Mouse (Mus musculus) hindbrain, postnatal 0 days (tissue): Measurements from ENCODE around the gene Gm11214. TPM values are rescaled to one million over a fixed set of nuclear protein-coding genes. Genes with fewer than 3 reads are reported as not detected.

Experiments
- ATAC-seq: fragments of 200-750 bp; cut with Nextera tagmentation; 2 replicates; pipeline ENCODE4 v1.8.0; 2017; ENCODE audit warnings: mild to moderate bottlenecking, moderate TSS enrichment, moderate library complexity
- DNase-seq: peaks from one replicate; pipeline ENCODE4 v3.0.0-alpha.2; 2015; ENCODE audit warnings: low spot score
- H3K27ac ChIP-seq: fragments of 300-500 bp; sonication (generic); 2 replicates; pipeline ENCODE4 v1.5.1; 2014; ENCODE audit warnings: mild to moderate bottlenecking
- H3K27me3 ChIP-seq: fragments of 300-500 bp; sonication (generic); 2 replicates; pipeline ENCODE4 v1.6.1; 2014; ENCODE audit warnings: low read length, mixed read lengths; ENCODE audit not compliant: insufficient read depth
- H3K36me3 ChIP-seq: fragments of 300-500 bp; sonication (generic); 2 replicates; pipeline ENCODE4 v1.6.1; 2014; ENCODE audit warnings: low read length, mixed read lengths; ENCODE audit not compliant: insufficient read depth
- H3K4me1 ChIP-seq: fragments of 300-500 bp; sonication (generic); 2 replicates; pipeline ENCODE4 v1.6.1; 2014; ENCODE audit warnings: antibody characterized with exemption, low read length, mixed read lengths; ENCODE audit not compliant: insufficient read depth
- H3K4me2 ChIP-seq: fragments of 300-500 bp; sonication (generic); 2 replicates; pipeline ENCODE4 v1.6.1; 2014; ENCODE audit warnings: low read depth, mild to moderate bottlenecking, low read length, moderate library complexity, mixed read lengths
- H3K4me3 ChIP-seq: fragments of 300-500 bp; sonication (generic); 2 replicates; pipeline ENCODE4 v1.5.1; 2014; ENCODE audit warnings: low read length
- H3K9ac ChIP-seq: fragments of 300-500 bp; sonication (generic); replicated peaks from 2 replicates; pipeline ENCODE4 v1.6.1; 2014; ENCODE audit warnings: mild to moderate bottlenecking, low read length, moderate library complexity, mixed read lengths
- H3K9me3 ChIP-seq: fragments of 300-500 bp; sonication (generic); 2 replicates; pipeline ENCODE4 v1.6.1; 2016; ENCODE audit warnings: low read length, mixed read lengths
- CTCF ChIP-seq: IDR thresholded peaks from 2 replicates; pipeline ENCODE4 v1.5.1; 2016; ENCODE audit warnings: antibody characterized with exemption, control low read depth, low read depth
- WGBS: fragments of 180-500 bp; shearing (Covaris S2); extraction: QIAGEN DNeasy Blood & Tissue Kit; methylation state at CpG from one replicate; pipeline ENCODE4 v1.1.7; 2014; 5-methylcytosine and 5-hydroxymethylcytosine counted together
- polyA plus RNA-seq: library from polyadenylated mRNA; unstranded; fragments of >200 nt; fragmentation: Nextera tagmentation; extraction: Ambion mirVana; gene quantifications from 2 replicates; pipeline ENCODE4 v1.2.1, GENCODE M21; 2015
- total RNA-seq: library from RNA; depleted of rRNA; stranded (reverse); fragments of >200 nt; gene quantifications from 2 replicates; pipeline ENCODE4 v1.2.3, GENCODE M21; 2014

Gene Gm11214
- total and polyA plus RNA-seq, 2 experiments from 2014 or later: not detected

- H3K4me1 ChIP-seq: no peaks in the 10 kb centered on the region
- no peaks in the 10 kb centered on the region for H3K27me3 ChIP-seq
- WGBS: 40% methylated on average over 7 of the region's 7 CpGs
- peak; percentile 77 for DNase-seq
- TF ChIP-seq CTCF: no peak
- H3K4me3 ChIP-seq: no peak overlapping the region
- peak; percentile 80 for ATAC-seq
- H3K27ac ChIP-seq: no peak overlapping the region
- no peak overlapping the region for H3K4me2 ChIP-seq
- no peaks in the 10 kb centered on the region for H3K9me3 ChIP-seq
- no peak overlapping the region for H3K9ac ChIP-seq
- no peaks in the 10 kb centered on the region for H3K36me3 ChIP-seq
These were observed 2.6 kb upstream of the Gm11214 start for GRCm38 (mm10) chr4:63665738-63666137.

DNA sequence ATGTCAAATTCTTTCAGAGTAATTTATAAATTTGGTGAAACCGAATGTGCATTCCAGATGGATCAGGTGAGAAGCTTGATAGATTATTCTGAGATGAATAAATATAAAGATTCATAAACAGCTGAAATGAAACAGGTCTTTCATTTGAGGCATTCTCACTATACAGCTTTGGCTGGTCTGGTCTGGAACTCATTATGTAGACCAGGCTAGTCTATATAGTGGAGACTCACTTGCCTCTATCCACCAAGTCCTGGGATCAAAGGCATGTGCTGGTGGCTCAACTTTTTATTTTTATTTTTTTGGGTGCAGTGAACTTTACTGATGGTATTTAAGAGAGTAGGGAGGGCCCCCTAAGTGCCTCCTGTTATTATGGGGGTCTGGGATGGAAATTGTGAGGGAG is 1.3 kb downstream of the Gm11214 start:
- Histone ChIP-seq H3K36me3 (no peaks in the 10 kb centered on the region), H3K27me3 (no peaks in the 10 kb centered on the region), H3K9me3 (no peaks in the 10 kb centered on the region), H3K27ac (no peak overlapping the region), H3K9ac (no peak overlapping the region), H3K4me3 (no peak overlapping the region), H3K4me1 (no peaks in the 10 kb centered on the region), H3K4me2 (no peak overlapping the region)
- ATAC-seq (no peak), DNase-seq (no peak)
- no peak for TF ChIP-seq CTCF
- WGBS: 34% methylated on average over 1 of the region's 1 CpGs

GRCm38 (mm10) chr4:63661426-63661825 is 1.8 kb downstream of the Gm11214 start:
- DNase-seq (peak; percentile 17), ATAC-seq (no peak)
- Histone ChIP-seq H3K9ac (no peak overlapping the region), H3K27me3 (no peaks in the 10 kb centered on the region), H3K27ac (no peak overlapping the region), H3K4me3 (no peak overlapping the region), H3K36me3 (no peaks in the 10 kb centered on the region), H3K4me2 (no peak overlapping the region), H3K9me3 (no peaks in the 10 kb centered on the region), H3K4me1 (no peaks in the 10 kb centered on the region)
- WGBS: 36% methylated on average over 1 of the region's 1 CpGs
- no peak for TF ChIP-seq CTCF

DNA sequence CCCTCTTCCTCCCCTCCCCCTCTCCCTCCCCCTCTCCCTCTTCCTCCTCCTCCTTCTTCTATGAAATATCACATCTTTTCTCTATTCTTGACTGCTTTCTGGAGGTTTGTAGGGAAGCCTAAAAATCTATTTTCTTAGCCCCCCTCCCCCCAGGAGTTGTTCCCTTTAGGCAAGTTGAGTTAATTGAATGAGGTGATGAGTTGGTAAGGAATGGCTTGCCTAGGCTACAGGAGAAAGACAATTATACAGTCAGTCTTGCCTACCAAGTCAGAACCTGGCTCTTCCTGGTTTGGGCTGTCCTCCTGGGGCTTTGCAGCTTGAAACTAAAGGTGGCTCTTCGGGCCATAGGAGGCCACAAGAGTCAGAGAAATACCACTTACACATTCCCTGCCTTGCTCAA is 3.4 kb downstream of the Gm11214 start:
- no peak for ATAC-seq
- H3K27ac ChIP-seq: no peak overlapping the region
- no peaks in the 10 kb centered on the region for H3K27me3 ChIP-seq
- no peaks in the 10 kb centered on the region for H3K9me3 ChIP-seq
- no peak for TF ChIP-seq CTCF
- no peak for DNase-seq
- H3K4me3 ChIP-seq: no peak overlapping the region
- 93% methylated on average over 1 of the region's 1 CpGs for WGBS
- H3K4me2 ChIP-seq: no peak overlapping the region
- no peak overlapping the region for H3K9ac ChIP-seq
- H3K4me1 ChIP-seq: no peaks in the 10 kb centered on the region
- H3K36me3 ChIP-seq: no peaks in the 10 kb centered on the region

DNA sequence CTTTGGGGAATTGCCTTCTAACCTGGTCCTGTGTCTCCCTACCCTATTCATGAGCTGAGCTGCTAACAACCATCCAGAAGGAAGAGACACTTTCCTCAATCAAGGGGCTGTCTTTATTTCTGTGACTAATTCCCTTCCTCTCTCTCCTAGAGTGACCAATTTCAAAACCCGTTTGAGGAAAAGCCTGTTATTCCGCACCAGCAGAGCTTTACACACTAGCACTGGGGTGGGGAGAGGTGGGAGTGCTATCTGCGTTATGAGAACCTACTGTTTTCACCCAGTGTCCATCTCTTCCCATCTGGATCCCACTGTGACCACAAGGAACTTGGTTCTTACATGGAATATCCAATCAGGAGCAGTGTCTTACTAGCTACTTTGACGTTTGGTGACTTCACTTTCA is 4.1 kb downstream of the Gm11214 start:
- TF ChIP-seq CTCF: no peak
- DNase-seq (no peak), ATAC-seq (no peak)
- Histone ChIP-seq H3K27ac (no peak overlapping the region), H3K9ac (no peak overlapping the region), H3K4me2 (no peak overlapping the region), H3K4me3 (no peak overlapping the region), H3K9me3 (no peaks in the 10 kb centered on the region), H3K27me3 (no peaks in the 10 kb centered on the region), H3K4me1 (no peaks in the 10 kb centered on the region), H3K36me3 (no peaks in the 10 kb centered on the region)
- WGBS: 31% methylated on average over 4 of the region's 4 CpGs

- Histone ChIP-seq H3K27ac (no peak overlapping the region), H3K9ac (no peak overlapping the region), H3K27me3 (no peaks in the 10 kb centered on the region), H3K4me3 (no peak overlapping the region), H3K4me1 (no peaks in the 10 kb centered on the region), H3K36me3 (no peaks in the 10 kb centered on the region), H3K4me2 (no peak overlapping the region), H3K9me3 (no peaks in the 10 kb centered on the region)
- no peak for ATAC-seq
- 81% methylated on average over 1 of the region's 1 CpGs for WGBS
- peak; percentile 51 for TF ChIP-seq CTCF
- no peak for DNase-seq
These were observed 8.8 kb downstream of the Gm11214 start for GRCm38 (mm10) chr4:63654381-63654780.

GRCm38 (mm10) chr4:63643956-63644726 is 19.0 kb downstream of the Gm11214 start:
- no peaks in the 10 kb centered on the region for H3K27me3 ChIP-seq
- H3K27ac ChIP-seq: no peak overlapping the region
- no peaks in the 10 kb centered on the region for H3K4me1 ChIP-seq
- no peak for DNase-seq
- H3K4me2 ChIP-seq: no peak overlapping the region
- no peak overlapping the region for H3K9ac ChIP-seq
- no peak for ATAC-seq
- no peaks in the 10 kb centered on the region for H3K36me3 ChIP-seq
- TF ChIP-seq CTCF: no peak
- no peaks in the 10 kb centered on the region for H3K9me3 ChIP-seq
- H3K4me3 ChIP-seq: no peak overlapping the region
